Mouse (Mus musculus): ENCODE data around the gene Mpc2.

The Mpc2 gene

DNA sequence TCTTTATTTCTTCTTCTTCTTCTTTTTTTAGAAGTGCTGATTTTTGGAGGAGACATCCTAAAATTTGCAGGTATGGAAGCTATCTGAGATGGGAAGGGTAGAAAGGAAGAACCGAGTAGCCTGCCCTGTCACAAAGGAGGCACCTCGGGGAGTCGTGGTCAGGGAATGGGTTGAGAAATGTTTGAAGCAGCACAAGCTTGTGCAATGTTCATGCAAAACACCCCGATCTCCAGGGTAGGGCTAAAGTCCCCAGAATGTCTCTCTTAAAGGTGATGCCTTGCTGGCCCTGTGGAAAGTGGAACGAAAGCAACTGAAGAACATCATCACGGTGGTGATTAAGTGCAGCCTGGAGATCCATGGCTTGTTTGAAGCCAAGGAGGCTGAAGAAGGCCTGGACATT, 45.9 kb downstream of the Mpc2 start:
- DNase-seq: no peak

GRCm38 (mm10) chr1:165510161-165510560, 49.7 kb downstream of the Mpc2 start:
- DNase-seq: no peak

GRCm38 (mm10) chr1:165520716-165521115, 60.3 kb downstream of the Mpc2 start:
- no peak for DNase-seq
